Mouse (Mus musculus) neural tube, embryonic 14.5 days (tissue): Measurements from ENCODE around the gene Taar2. TPM values are rescaled to one million over a fixed set of nuclear protein-coding genes. Genes with fewer than 3 reads are reported as not detected.
A peak's percentile ranks its signal among the peaks of the same experiment; 100 is the strongest.

ENCODE experiments used
- ATAC-seq: fragments of 200-750 bp; cut with Nextera tagmentation; 2 replicates; pipeline ENCODE4 v1.8.0; 2017; ENCODE audit warnings: low read depth, mild to moderate bottlenecking, moderate TSS enrichment, moderate library complexity
- H3K27ac ChIP-seq: fragments of 300-500 bp; sonication (generic); 2 replicates; pipeline ENCODE4 v1.5.1; 2014; ENCODE audit warnings: low read depth, mild to moderate bottlenecking, control low read depth, low read length, moderate library complexity, mixed read lengths
- H3K27me3 ChIP-seq: fragments of 300-500 bp; sonication (generic); 2 replicates; pipeline ENCODE4 v1.6.1; 2014; ENCODE audit warnings: low read length; ENCODE audit not compliant: control insufficient read depth, insufficient read depth
- H3K36me3 ChIP-seq: fragments of 300-500 bp; sonication (generic); 2 replicates; pipeline ENCODE4 v1.6.1; 2014; ENCODE audit warnings: low read length, mixed read lengths; ENCODE audit not compliant: control insufficient read depth, insufficient read depth
- H3K4me1 ChIP-seq: fragments of 300-500 bp; sonication (generic); 2 replicates; pipeline ENCODE4 v1.6.1; 2014; ENCODE audit warnings: low read length; ENCODE audit not compliant: control insufficient read depth, insufficient read depth
- H3K4me2 ChIP-seq: fragments of 300-500 bp; sonication (generic); 2 replicates; pipeline ENCODE4 v1.6.1; 2014; ENCODE audit warnings: mild to moderate bottlenecking, low read depth, low read length, control low read depth
- H3K4me3 ChIP-seq: fragments of 300-500 bp; sonication (generic); 2 replicates; pipeline ENCODE4 v1.5.1; 2014; ENCODE audit warnings: low read depth, low read length, control low read depth, mixed read lengths
- H3K9ac ChIP-seq: fragments of 300-500 bp; sonication (generic); replicated peaks from 2 replicates; pipeline ENCODE4 v1.6.1; 2014; ENCODE audit warnings: low read depth, mild to moderate bottlenecking, control low read depth, low read length, mixed read lengths
- H3K9me3 ChIP-seq: fragments of 300-500 bp; sonication (generic); 2 replicates; pipeline ENCODE4 v1.6.1; 2016; ENCODE audit warnings: low read length; ENCODE audit not compliant: control insufficient read depth
- WGBS: fragments of 180-500 bp; shearing (Covaris S2); extraction: QIAGEN DNeasy Blood & Tissue Kit; methylation state at CpG from one replicate; pipeline ENCODE4 v1.1.7; 2014; 5-methylcytosine and 5-hydroxymethylcytosine counted together
- polyA plus RNA-seq: library from polyadenylated mRNA; unstranded; fragments of >200 nt; fragmentation: Nextera tagmentation; extraction: Ambion mirVana; gene quantifications from 2 replicates; pipeline ENCODE4 v1.2.1, GENCODE M21; 2014

Taar2 gene
- polyA plus RNA-seq, result 0.27 TPM in 1 of 2 replicates, not detected in the other

DNA sequence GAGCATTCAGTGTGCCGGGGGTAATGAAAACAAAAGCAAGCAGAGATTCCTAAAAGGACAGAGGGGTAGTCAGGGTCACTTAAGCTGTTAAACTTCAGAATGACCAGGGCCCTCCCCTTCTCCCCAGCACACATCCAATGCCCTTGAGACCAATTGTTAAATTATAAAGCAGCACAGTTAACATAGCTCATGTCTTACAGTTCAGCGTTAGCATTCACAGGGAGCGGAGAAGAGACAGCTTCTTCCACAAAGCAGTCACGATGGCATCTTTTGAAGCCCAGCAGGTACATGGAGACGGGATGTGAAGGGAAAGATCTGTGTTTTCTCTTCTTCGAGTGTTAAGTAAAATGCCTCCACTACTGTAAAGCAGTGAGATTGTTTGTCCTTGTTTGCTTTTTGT lies at the start of gene Taar2:
Gene Taar2 (plus strand): TSS at position 261 of the 400 bp plus-strand sequence.
- 14% methylated on average over 6 of the region's 6 CpGs for WGBS
- Histone ChIP-seq H3K27me3 (no peaks in the 10 kb centered on the region), H3K9me3 (no peaks in the 10 kb centered on the region), H3K9ac (no peak within 1 kb of the TSS), H3K4me2 (peak within 1 kb of the TSS; percentile 24; the same call in 1 of the 2 replicates), H3K4me1 (no peaks in the 10 kb centered on the region), H3K36me3 (no peaks in the 10 kb centered on the region), H3K4me3 (no peak within 1 kb of the TSS), H3K27ac (no peak within 1 kb of the TSS)
- peak; percentile 63 for ATAC-seq

DNA sequence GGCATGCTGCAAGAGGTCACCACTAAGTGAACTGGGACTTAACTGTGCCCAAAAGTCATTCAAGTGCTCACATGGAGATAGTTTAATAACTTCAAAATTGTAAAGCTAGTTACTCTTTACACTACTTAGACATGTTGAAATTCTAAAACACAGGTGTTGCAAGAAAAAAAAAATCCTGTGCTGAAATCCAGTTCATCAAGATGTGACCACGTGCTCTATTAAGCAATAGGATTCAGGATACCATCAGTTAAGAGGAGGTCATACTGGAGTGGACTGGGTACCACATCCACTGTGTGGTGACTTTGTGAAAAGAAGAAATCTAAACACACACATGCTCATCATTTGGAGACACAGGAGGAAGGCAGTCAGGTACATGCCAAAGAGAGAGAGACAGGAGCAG lies 45.4 kb upstream of the Taar2 start:
- H3K27me3 ChIP-seq, result no peaks in the 10 kb centered on the region
- no peak overlapping the region for H3K4me3 ChIP-seq
- H3K4me1 ChIP-seq, result no peaks in the 10 kb centered on the region
- no peak overlapping the region for H3K27ac ChIP-seq
- 93% methylated on average over 1 of the region's 1 CpGs for WGBS
- no peak overlapping the region for H3K4me2 ChIP-seq
- no peaks in the 10 kb centered on the region for H3K9me3 ChIP-seq
- H3K9ac ChIP-seq, result no peak overlapping the region
- ATAC-seq, result no peak
- H3K36me3 ChIP-seq, result no peaks in the 10 kb centered on the region

DNA sequence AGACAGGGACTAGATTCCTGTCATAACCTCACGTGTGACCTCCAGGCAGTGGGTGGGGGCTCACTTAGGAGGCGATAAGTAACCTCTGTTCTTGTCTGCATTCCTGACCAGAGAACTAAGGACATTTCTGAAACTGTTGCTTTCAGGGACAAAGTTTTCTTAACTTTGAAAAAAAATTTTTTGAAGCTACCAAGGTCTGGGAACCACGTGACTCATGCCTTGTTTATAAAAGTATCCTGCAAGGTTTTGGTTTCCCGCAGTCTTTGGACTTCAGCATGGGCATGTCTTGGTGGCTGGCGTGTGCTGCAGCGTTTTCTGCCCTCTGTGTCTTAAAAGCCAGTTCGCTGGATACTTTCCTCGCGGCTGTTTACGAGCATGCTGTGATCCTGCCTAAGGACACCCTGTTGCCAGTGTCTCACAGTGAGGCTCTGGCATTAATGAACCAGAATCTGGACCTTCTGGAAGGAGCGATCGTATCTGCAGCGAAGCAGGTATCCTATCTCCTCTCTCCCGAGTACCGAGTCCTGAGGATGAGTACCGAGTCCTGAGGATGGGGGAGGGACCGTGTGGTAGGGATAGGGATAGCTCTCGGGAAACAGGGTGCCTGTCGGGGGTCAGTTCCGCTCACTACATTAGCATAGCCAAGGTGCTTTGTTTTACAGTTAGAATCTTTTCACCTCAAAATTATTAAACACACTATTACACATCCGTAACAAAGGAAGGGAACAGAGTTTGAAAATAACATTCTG lies 43.6 kb upstream of the Taar2 start, which contains the start of gene Vnn1:
Gene Vnn1 (plus strand): TSS at position 88 of the 749 bp plus-strand sequence.
- Histone ChIP-seq H3K9ac (no peak within 1 kb of the TSS), H3K27me3 (no peaks in the 10 kb centered on the region), H3K36me3 (no peaks in the 10 kb centered on the region), H3K9me3 (no peaks in the 10 kb centered on the region), H3K4me3 (no peak within 1 kb of the TSS), H3K4me2 (peak within 1 kb of the TSS; percentile 22; the same call in 1 of the 2 replicates), H3K4me1 (no peaks in the 10 kb centered on the region), H3K27ac (no peak within 1 kb of the TSS)
- ATAC-seq, result no peak
- 37% methylated on average over 21 of the region's 21 CpGs for WGBS

DNA sequence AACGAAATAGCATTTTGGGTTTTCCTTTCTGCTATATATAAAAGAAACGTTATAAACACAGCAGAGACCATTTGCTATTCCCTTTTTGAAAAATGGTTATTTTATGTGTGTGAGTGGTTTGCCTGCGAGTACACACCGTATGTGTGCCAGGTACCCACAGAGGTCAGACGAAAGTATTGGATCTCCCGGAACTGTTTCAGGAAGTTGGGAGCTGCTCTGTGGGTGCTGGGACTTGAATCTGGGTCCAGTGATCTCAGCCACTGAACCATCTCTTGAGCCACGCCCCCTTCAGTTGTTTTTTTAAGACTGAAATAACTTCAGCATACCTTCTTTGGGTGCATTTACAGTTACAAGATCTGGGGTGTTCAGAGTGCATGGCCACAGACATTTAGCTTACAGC lies 43.0 kb upstream of the Taar2 start:
- Histone ChIP-seq H3K27ac (no peak overlapping the region), H3K4me3 (no peak overlapping the region), H3K4me1 (no peaks in the 10 kb centered on the region), H3K27me3 (no peaks in the 10 kb centered on the region), H3K4me2 (no peak overlapping the region), H3K9me3 (no peaks in the 10 kb centered on the region), H3K36me3 (no peaks in the 10 kb centered on the region), H3K9ac (no peak overlapping the region)
- WGBS, result 82% methylated on average over 7 of the region's 7 CpGs
- no peak for ATAC-seq

DNA sequence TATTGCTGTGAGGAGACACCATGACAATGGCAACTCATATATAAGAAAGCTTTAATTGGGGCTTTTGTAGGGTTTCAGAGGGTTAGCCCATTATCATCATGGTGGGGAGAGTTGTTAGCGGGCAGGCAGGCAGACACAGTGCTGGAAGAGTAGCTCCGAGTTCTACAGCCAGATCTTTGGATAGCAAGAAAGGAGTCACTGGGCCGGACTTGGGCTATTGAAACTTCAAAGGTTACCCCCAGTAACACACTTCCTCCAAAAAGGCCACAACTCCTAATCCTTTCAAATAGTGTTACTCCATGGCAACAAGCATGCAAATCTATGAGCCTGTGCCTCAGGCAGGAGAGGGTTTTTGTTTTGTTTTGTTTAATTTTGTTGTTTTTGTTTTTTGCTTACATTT lies 37.3 kb upstream of the Taar2 start:
- Histone ChIP-seq H3K9ac (no peak overlapping the region), H3K9me3 (no peaks in the 10 kb centered on the region), H3K4me2 (no peak overlapping the region), H3K36me3 (no peaks in the 10 kb centered on the region), H3K4me1 (no peaks in the 10 kb centered on the region), H3K27me3 (no peaks in the 10 kb centered on the region), H3K4me3 (no peak overlapping the region), H3K27ac (no peak overlapping the region)
- no peak for ATAC-seq
- WGBS, result 47% methylated on average over 3 of the region's 3 CpGs

DNA sequence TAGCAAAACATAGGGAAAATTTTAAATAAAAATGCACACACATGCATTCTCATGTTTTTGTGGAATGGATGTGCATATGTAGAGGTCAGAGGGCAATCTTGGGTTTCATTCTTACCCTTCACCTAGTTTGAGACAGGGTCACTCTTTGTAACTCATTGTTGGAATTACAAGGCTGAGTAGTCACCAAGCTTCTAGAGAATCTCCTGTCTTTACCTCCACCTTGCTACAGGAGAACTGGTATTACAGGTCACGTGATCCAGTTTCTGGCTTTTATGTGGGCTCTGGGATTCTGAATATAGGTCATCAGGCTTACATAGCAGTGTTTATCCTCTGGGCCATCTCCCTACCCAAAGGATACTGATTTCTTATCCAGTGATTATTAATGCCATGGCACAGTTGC lies 32.7 kb upstream of the Taar2 start:
- Histone ChIP-seq H3K4me2 (no peak overlapping the region), H3K9me3 (no peaks in the 10 kb centered on the region), H3K36me3 (no peaks in the 10 kb centered on the region), H3K9ac (no peak overlapping the region), H3K4me3 (no peak overlapping the region), H3K4me1 (no peaks in the 10 kb centered on the region), H3K27ac (no peak overlapping the region), H3K27me3 (no peaks in the 10 kb centered on the region)
- 97% methylated on average over 1 of the region's 1 CpGs for WGBS
- ATAC-seq, result no peak

DNA sequence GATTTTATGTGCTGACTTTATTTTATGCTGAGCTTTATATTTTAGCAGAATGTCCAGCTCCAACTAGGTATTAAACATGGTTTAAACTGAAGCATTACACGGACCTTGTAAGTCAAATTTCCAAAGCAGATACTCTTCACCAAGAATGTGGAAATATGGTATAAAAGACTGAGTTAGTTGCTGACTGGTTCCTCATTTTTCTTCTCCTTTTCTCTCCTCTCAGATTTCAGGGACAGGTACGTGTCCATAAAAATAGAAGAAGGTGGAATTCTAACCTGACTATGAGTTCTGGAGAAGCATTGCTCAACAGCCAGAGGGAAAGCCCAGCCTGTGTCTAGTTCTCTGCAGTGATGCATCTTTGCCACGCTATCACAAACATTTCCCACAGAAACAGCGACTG lies 18.3 kb upstream of the Taar2 start, which contains the start of gene Taar1:
Gene Taar1 (plus strand): TSS at position 301 of the 400 bp plus-strand sequence.
- no peak within 1 kb of the TSS for H3K4me2 ChIP-seq
- H3K4me3 ChIP-seq, result no peak within 1 kb of the TSS
- H3K9me3 ChIP-seq, result no peaks in the 10 kb centered on the region
- WGBS, result 92% methylated on average over 4 of the region's 4 CpGs
- no peak within 1 kb of the TSS for H3K27ac ChIP-seq
- H3K27me3 ChIP-seq, result no peaks in the 10 kb centered on the region
- H3K4me1 ChIP-seq, result no peaks in the 10 kb centered on the region
- no peaks in the 10 kb centered on the region for H3K36me3 ChIP-seq
- no peak within 1 kb of the TSS for H3K9ac ChIP-seq
- no peak for ATAC-seq

DNA sequence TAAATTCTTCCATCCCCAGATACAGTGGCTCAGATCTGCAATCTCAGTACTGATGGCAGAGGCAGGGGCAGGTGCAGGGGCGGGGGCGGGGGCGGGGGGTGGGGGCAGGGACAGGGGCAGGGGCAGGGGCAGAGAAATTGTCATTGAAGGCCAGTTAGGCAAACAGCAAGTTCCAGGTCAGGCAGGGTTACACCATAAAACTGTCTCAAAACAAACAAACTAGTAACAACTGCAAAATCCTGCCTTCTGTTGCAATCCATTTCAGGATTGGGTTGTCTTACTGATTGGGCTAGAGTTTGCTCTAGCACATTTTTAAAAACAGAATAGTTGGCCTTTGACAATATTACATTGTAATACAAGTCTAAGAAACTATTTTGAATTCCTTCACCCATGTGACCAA lies 15.9 kb upstream of the Taar2 start:
- Histone ChIP-seq H3K27me3 (no peaks in the 10 kb centered on the region), H3K36me3 (no peaks in the 10 kb centered on the region), H3K4me3 (no peak overlapping the region), H3K27ac (no peak overlapping the region), H3K9ac (no peak overlapping the region), H3K9me3 (no peaks in the 10 kb centered on the region), H3K4me2 (no peak overlapping the region), H3K4me1 (no peaks in the 10 kb centered on the region)
- WGBS, result 70% methylated on average over 3 of the region's 3 CpGs
- no peak for ATAC-seq

DNA sequence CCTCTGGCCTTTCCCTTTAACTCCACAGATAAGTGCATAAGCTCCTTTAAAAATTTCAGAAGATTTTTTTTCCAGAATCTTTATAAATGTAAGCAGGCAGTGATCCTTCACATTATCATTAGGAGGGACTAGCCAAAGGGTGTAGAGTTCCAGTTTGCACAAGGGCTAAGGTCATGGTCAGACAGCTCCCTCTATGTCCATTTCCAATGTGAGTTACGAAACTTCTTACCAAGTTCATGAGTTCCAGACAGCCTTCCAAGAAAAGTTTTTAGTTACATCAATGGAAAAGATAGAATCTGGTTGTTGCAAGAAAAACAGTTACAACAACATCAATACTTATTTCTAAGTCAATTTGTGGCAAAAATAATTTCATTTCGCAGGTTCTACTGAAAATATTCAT lies 14.4 kb upstream of the Taar2 start:
- no peak overlapping the region for H3K4me3 ChIP-seq
- WGBS, result 85% methylated on average over 2 of the region's 2 CpGs
- H3K4me1 ChIP-seq, result no peaks in the 10 kb centered on the region
- H3K27me3 ChIP-seq, result no peaks in the 10 kb centered on the region
- no peaks in the 10 kb centered on the region for H3K36me3 ChIP-seq
- H3K9ac ChIP-seq, result no peak overlapping the region
- H3K27ac ChIP-seq, result no peak overlapping the region
- ATAC-seq, result no peak
- H3K9me3 ChIP-seq, result no peaks in the 10 kb centered on the region
- no peak overlapping the region for H3K4me2 ChIP-seq
